Mouse (Mus musculus): Measurements from ENCODE around the gene Bfsp2.

Bfsp2 gene

DNA sequence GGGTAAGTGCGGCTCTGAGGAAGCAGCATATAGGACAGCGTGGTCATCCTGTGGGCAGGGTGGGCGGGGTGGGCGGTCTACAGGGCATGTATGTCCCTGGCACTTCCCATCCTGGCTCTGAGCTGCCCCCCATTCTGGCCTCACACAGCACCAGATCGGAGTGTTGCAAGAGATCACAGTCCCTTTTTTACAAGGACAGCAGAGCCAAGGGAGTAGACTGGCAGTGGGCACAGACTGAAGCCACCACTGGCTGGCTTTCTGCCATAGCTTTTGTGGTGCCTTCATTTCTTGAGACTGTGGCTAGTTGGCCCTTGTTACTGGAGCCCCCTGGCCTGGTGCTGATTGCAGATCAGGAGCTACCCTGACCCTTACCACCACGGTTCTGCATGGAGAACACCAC, 6.0 kb upstream of the Bfsp2 start:
- no peak for DNase-seq (ENCODE audit: extremely low spot score, low read depth, low spot score)

DNA sequence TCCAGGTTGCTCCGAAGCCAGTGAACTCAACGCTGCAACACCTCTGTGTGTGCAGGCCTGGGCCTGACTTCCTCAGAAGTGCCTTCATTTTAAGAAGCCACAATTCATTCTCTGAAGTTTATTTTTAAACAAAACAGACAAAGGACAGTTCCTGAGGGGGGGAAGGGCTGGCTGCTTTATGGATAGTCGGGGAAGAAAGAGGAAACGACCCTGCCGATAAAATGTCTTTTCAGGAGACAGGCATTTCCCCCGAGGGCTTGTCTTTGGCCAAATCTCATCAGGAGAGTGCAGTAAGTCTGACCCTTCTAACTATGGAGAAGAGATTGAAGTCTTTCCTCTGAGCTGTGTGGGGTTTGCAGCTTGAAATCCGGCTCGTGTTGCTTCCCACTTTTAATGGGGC, 5.4 kb upstream of the Bfsp2 start:
- no peak for DNase-seq (ENCODE audit: extremely low spot score, low read depth, low spot score)

DNA sequence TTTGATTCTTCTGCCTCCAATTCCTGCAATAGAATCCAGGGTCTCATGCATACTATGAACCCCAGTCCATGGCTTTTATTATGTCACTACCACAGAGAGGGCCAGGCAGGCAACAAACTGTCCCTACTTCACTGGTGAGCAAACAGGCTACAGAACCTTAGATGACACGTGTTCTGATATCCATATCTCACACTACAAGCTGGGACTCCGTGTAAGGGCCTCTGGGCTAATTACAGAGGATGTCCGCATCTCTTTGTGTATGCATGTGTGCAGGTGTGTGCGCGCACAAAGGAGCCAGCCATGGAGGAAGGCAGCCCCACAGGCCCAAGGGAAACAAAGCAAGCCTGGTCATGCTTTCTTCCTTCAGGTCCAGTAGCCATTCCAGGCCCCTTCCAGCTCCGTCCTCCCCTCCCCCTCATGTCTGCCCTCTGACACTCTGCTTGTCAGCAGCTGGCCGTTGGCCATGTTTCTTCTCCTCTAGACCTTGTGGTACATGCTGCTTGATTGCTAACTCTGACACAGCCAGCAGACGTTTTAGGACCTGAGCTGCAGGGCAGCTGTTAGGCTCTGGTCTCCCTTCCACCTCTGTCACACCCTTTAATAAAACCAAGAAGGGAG, 492 bp upstream of the Bfsp2 start:
- DNase-seq (ENCODE audit: extremely low spot score, low read depth, low spot score): no peak

DNA sequence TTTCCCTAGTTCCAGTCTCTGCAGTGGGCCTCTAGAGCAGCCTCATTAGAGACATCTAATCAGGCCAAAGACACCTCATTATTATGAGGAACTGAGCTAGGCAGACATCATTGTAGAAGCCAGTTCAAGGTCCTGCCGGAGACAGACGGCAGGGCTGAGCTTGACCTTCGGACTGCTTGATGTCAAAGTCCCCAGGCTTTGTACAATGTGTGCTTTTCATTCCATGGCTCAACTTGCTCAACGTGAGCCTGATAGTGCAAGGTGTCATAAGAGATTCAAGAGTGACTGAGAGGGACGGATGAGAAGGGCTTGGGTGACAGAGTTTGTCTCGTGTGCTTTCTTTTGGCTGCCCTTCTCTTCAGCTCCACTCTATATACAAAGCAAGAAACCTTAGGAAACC, 4.8 kb downstream of the Bfsp2 start:
- DNase-seq (ENCODE audit: extremely low spot score, low read depth, low spot score): no peak

DNA sequence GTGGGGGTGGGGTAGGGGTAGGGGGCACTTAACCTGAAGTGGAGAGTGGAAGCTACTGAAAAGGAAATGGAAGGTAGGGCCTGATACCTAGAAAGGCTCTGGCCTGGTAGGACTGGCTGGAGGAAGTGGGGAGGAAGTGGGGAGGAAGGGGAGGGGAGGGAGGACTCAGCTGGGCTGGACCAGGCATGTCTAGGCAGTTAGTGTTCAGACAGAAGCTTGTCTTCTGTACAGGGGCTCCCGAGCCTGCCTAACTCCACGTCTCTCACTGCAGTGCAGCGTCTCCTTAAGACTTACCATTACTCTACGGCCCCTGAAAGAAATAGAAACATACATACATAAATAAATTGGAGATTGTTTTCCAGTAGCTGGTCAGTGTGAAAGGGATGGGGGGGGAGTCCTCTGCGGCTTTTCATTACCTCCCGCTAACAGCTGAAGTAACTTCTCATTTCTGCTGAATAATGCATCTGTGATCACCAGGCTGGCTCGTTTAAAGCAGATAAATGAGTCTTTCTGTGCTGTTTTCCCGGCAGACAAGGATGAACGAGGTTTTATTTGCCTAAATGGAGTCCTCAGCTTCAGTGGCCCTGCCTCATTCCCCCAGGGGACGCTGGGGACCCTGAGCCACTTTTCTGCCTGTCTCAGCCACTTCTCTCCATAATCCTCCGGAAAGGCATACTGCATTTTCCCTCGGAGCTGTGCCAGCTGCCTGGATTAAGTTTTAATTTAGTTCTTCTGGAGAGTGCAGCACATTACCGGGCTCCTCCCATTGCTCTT, 6.1 kb downstream of the Bfsp2 start:
- no peak for DNase-seq (ENCODE audit: extremely low spot score, low read depth, low spot score)

DNA sequence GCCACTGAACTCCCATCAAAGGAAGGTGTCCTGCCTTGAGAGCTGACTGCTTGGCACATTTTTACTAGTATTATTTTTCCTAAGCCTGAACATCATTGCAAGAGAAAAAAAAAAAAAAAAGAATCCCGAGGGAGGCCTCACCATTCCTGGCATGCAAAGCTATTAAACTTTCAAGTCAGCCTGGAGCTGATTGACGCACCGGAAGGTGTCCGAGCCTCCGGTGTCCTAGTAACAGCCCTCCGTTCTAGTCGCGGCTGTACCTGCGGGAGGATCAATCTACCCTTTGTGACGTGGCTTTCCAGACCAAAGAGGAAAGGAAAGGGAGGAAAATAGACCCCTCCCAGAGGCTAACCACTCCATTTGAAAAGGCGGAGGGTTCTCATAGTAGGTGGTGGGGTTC, 8.4 kb downstream of the Bfsp2 start:
- DNase-seq (ENCODE audit: extremely low spot score, low read depth, low spot score): no peak

DNA sequence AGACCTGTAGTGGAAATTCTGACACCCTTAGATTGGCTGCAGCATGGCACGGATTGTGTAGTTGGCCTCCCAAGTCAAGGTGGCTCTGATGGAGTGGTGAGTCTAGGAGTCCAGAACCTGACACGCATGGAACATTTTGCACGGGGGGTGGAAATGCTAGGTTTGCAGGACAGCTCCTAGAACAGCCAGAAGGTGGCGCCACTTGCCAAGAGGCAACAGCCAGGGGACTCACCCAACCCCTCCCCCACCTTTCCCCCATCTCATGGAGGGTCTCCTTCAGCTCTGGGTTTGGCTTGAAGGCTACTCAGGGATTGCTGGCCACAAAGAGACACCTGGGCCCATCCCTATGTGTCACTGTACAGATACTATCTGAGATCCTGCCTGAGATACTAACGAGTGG, 10.7 kb downstream of the Bfsp2 start:
- no peak for DNase-seq (ENCODE audit: extremely low spot score, low read depth, low spot score)

DNA sequence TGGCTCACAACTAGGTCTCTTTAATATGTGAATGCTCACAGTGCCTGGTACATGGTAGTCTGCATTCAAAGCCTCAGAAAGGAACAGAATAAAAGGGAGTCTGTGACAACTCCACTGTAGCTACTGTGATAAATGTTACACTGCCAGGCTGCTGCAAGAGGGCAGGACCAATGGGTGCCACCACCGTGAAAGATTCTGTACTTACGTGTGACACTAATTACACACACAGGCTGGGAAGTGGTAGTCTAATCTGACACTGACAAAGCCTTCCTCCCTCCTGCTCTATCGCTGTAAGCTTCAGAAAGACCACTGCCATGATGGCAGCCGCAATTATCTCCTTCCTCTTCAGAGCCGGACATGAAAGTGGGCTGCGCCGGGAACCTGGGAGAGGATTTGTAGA, 11.3 kb downstream of the Bfsp2 start:
- no peak for DNase-seq (ENCODE audit: extremely low spot score, low read depth, low spot score)

DNA sequence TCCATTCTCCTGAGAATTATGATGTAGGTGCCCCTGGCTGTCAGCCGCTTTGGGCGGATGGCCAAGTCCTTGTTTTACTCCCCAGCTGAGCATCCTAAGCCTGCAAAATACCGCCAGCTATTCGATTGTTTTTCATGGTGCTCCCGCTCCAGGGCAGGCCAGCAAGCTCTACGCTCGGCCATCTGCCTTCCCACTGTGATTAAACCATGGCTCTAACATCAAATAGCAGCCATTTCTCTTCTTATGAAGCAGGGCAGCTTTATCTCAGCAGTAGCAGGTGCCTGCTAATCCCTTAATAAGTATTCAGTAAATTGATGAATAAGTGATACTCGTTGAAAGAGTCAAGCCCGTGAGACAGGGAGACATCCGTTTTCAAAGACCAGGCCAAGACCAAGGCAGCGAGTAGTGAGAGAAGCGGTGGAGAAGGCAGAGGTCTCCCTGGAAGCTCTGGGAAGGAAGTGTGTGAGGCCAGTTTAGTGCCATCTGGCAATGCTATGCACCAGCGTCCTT, 14.5 kb downstream of the Bfsp2 start:
- DNase-seq (ENCODE audit: extremely low spot score, low read depth, low spot score): no peak

DNA sequence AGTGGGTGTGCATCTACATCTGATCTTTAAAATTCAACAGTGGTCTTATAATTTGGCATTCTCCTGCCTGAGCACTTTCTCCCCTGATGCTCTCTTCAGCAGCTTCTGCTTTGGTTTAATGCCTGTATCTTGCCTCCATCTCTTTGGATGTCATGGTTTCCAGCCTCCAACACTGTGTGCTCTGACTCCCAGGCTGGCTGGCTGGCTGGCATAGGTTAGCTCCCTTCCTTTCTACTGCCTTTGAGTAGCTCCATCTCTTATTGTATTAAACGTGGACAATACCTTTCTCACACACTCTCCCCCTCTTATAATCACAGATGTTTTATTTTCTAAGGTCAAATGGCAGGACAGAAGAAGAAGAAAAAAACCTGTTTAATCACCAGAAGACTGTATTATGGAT, 14.9 kb downstream of the Bfsp2 start:
- no peak for DNase-seq (ENCODE audit: extremely low spot score, low read depth, low spot score)

DNA sequence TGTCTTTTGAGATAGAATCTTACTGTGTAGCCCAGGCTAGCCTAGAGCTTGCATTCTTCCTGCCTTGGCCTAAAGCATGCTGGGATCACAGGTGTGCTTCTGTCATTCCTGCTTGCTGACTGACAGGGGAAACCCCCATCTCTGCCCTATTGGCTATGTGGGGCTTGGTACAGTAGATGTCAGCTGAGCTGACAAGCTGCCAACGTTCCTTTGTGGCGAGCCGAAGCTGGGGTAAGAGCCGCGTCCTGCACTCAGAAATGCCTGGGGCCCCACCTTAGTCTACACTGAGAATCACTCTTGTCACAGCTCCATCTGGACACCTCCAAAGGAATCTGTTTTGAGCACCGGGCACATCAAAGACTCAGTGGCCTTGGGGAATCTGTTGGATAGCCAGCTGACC, 16.4 kb downstream of the Bfsp2 start:
- DNase-seq (ENCODE audit: extremely low spot score, low read depth, low spot score): no peak

DNA sequence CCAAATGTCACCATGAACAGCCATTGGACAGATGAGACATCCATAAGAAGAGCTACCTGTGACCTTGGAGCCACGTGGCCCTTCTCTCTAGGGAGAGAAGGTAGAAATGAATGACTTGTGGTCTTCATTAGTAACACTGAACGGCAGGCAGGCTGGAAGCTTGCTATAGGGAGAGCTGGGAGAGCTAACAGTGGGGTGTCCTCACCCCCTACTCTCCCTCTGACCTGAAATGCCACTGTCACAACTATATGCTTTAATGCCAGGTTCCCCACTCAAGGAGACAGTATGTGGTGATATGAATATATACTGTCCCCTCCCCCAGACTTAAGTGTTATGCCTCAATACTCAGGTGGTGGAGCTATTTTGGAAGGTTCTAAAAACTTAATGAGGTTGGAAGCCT, 20.4 kb downstream of the Bfsp2 start:
- no peak for DNase-seq (ENCODE audit: extremely low spot score, low read depth, low spot score)

DNA sequence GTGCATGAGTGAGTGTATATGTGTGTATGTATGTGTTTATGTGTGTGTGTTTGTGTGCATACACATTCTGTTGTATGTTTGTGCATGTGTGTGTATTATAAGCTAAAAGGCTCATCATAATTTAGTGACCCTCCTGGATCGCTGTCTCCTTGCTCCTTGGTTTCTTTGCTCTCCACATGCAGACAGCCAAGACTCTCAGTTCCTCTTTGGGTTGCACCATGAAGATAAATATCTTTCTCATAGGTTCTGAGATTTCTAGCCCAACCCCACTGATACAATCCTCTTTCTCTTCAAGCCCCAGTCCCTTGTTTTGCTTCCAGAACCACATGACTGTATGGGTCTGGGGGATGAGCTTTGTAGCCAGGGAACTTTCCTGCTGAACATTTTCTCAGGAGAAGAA, 20.9 kb downstream of the Bfsp2 start:
- no peak for DNase-seq (ENCODE audit: extremely low spot score, low read depth, low spot score)

DNA sequence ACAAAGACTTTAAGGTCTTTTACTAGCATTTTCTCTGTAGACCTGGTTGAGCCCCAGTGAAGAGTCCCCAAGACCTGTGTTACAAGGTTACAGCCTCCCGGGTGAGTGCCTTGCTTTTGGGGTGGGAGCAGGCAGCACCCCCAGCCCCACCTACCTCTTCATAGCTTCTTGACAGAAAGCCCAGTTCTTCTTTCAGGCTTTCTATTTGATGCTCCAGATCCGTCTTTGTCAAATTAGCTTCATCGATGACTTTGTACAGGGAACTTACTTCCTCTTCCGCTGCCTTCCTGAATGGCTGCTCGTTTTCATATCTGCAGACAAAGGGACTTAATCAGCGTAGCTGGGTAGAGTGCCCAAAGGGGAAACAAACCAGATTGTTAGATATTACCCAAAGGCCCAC, 30.6 kb downstream of the Bfsp2 start:
- DNase-seq (ENCODE audit: extremely low spot score, low read depth, low spot score): no peak

DNA sequence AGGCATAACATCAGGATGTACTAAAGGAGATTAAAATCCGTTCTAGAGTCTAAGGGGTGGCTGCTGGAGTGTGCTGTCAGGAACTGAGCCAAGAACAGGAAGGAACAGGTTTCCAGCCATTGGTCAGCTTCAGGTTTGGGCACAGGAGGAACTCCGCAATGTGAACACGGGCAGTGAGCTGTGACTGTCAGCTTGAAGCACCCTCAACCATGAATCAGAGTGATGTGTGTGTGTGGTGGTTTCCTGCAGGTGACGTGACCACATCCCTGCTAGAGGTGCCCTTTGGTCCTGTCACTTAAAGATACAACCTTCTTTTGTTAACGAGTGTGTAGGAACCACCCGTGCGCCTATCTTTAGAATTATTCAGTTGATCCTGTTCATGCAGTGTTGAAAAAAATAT, 31.1 kb downstream of the Bfsp2 start:
- no peak for DNase-seq (ENCODE audit: extremely low spot score, low read depth, low spot score)

DNA sequence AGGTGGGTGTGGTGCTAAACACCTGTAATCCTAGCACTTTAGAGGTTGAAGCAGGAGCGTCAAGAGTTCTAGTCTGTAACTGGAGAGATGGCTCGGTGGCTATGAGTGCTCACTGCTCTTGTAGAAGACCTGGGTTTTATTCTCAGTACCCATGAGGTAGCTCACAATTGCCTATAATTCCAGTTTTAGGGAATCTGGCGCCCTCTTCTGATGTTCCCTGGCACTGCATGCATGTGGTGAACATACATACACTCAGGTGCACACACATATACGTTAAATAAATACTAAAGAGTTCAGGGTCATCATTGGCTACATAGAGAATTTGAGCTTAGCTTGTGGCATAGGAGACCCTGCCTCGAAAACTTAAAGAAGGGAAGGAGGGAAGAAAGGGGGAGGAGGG, 35.6 kb downstream of the Bfsp2 start:
- no peak for DNase-seq (ENCODE audit: extremely low spot score, low read depth, low spot score)

DNA sequence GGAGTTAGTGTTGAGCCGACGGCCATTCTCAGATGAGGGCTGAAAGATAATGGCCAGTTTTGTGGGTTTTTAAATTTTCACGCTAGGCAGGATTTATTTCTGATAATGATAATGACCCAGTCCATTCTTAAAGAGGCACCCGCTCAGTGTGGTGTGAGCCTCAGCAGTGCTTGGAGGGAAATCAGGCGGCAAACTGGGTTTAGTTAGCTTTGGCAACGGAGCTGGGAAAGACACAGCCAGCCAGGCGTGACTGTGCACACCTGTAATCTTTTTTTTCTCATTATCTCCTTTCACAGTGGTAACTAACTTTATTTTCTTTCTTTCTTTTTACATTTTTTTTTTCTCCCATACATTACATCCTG, 36.4 kb downstream of the Bfsp2 start:
- no peak for DNase-seq (ENCODE audit: extremely low spot score, low read depth, low spot score)

DNA sequence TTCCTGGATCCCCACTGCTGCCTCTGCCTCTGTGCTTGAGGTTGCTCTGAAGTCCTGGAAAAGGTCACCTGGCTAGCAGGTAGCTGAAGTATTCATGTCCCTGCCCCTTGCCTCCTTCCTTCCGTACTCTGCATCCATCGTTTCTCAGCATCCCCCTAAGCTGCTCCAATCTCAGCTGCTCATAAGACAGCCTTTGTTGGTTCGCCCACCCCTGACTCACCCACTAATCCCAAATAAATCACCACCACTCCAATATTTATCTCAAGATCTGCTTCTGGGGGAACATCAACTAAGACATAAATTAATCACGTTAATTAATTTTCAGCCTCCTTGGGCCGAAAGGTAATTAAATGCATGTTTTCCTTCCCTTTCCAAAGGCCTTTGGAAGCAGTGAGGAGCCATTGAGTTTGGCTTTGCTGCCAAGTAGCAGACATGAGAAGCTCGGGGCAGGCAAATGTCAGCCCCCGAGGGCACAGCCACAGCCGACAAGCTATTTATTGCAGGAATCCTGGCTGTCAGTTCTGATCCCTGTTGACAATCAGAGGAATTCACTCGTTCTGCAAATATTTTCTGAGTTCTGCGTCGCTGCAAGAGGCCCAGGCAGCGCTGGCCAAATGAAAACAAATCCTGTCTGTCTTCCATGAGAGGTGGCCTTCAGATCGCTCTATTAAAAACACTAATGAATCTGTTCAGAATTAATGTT, 36.9 kb downstream of the Bfsp2 start:
- DNase-seq (ENCODE audit: extremely low spot score, low read depth, low spot score): no peak

DNA sequence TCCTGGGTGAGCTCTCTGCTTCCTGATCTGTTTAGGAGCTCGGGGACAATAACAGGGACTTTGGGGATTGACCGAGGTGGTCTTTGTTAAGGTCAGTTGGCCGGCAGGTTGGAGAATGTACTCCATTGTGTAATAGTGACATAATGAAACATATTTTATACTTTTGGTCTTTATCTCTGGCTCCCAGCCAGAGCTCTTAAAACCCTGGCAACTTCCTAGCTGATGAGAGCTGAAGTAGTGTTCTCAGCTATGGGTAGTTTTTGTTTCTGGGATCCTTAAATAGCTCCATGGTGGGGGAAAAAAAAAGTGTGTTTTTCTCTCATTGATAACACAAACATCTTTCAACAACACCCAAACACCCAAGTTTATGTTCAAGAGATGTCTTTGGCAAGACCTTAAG, 39.6 kb downstream of the Bfsp2 start:
- DNase-seq (ENCODE audit: extremely low spot score, low read depth, low spot score): no peak

DNA sequence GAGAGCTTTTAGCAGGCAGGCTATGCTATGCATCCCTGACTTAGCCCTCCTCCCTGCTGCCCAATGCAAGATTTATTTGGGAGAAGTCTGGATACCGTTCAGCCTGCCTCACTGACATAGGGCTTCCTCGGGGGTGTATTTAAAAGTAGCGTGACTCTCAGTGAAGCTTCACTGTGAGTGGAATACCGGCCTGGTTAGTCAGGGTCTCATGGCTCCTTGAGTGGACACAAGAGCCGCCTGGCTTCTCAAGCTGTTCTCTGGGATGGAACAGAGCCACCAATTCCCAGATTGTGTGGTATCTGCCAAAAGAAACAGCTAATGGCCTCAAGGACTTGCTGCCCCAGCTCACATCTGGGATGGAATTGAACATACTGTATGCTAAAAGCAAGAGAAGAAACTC, 43.1 kb downstream of the Bfsp2 start:
- no peak for DNase-seq (ENCODE audit: extremely low spot score, low read depth, low spot score)

DNA sequence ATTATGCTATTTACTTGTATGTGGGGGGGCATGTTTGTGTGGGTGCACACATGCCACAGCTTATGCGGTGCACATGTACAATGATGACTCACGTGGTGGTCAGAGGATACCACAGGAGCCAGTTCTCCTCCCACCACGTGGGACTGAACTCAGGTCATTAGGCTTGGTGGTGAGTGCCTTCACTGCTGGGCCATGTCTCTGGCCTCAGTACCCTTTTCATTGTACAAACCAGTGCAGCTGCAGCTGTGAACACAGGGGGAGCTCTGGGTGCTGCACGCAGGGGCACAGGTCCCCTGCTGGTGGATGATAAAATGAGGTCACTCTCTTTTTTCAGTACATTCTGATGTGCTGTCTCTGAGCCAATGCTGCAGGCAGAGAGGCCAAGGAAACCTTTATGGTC, 46.1 kb downstream of the Bfsp2 start:
- DNase-seq (ENCODE audit: extremely low spot score, low read depth, low spot score): no peak

DNA sequence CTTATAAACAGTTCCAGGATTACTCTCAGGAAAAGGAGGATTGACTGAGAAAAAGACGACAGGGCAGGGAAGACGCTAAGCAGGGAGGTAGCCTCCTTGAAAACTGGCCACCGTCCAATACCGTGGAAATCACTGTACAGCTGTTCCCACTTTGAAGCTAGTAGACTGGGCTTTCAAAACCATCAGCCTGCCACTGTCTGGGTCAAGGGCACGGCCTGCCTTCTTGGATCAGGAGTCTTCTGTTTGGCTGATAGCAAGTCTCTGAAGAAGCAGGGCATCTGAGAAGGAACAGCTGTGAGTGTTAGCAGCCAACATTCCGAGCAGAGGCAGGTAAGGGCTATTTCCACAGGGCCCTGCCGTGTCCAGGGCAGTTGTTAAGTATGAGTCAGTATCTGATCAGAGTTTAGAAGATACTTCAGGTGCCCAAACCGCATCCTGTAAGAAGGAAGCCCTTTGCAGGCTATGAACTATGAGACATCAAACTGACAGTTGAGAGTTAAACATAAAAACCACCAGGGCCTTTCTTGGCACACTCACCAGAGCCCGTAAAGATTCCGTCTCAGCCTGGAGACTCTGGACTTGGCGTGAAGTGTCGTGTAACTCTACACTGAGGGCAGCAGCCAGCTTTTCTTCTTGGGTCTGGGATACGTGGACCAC, 48.0 kb downstream of the Bfsp2 start:
- DNase-seq (ENCODE audit: extremely low spot score, low read depth, low spot score): no peak
